Mouse (Mus musculus) thymus, adult 2 months (tissue): Measurements from ENCODE around the gene Rad54l2.

Source experiments
- CTCF ChIP-seq: fragments of 200-500 bp; IDR thresholded peaks from 2 replicates; pipeline ENCODE4 v1.5.1; 2012; ENCODE audit warnings: mild to moderate bottlenecking, control low read depth, low read length, moderate library complexity, borderline replicate concordance; ENCODE audit not compliant: control insufficient read depth, poor library complexity, insufficient read depth; ENCODE audit errors: extremely low read depth
- POLR2A ChIP-seq: fragments of 200-500 bp; IDR thresholded peaks from 2 replicates; pipeline ENCODE4 v1.6.1; 2012; ENCODE audit warnings: mild to moderate bottlenecking, low read length, control low read depth, moderate library complexity; ENCODE audit not compliant: control insufficient read depth, poor library complexity, insufficient read depth; ENCODE audit errors: extremely low read depth

DNA sequence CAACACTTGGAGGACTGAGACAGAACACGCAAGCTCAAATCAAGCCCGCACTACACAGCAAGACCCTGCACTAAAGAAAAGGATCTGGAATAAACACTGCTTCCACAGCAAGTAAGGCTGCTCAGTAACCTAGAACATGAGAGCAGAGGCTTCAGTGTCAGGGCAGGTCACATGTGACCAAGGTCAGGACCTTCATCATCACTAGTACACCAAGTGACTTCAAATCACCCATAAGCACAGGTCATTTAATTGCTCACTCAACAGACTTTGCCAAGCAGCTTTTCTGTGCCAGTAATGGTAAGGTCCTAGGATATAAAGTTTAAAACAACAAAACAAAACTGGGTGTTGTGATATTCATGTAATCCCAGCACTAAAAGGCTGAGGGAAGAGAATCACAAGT lies 5.4 kb downstream of the Rad54l2 start:
- no peak for TF ChIP-seq POLR2A
- TF ChIP-seq CTCF, result no peak
